Mouse (Mus musculus) forebrain, embryonic 10.5 days (tissue): ENCODE measurements at regions not wholly inside any gene's neighbourhood (a gene's known extent, or its start where the extent isn't known, plus 50 kb on each side); places are given as distances from the start of the nearest gene placed in this dataset.

Experiments used
- DNase-seq: peaks from one replicate; pipeline ENCODE4 v3.0.0-alpha.2; 2017; ENCODE audit warnings: low spot score; ENCODE audit errors: extremely low spot score
- H3K27ac ChIP-seq: fragments of 300-500 bp; sonication (generic); 2 replicates; pipeline ENCODE4 v1.5.1; 2016; ENCODE audit warnings: mild to moderate bottlenecking
- H3K27me3 ChIP-seq: fragments of 300-500 bp; sonication (generic); 2 replicates; pipeline ENCODE4 v1.6.1; 2016; ENCODE audit warnings: mild to moderate bottlenecking; ENCODE audit not compliant: poor library complexity, severe bottlenecking
- H3K36me3 ChIP-seq: fragments of 300-500 bp; sonication (generic); replicated peaks from 2 replicates; pipeline ENCODE4 v1.6.1; 2016; ENCODE audit warnings: mild to moderate bottlenecking, moderate library complexity
- H3K4me1 ChIP-seq: fragments of 300-500 bp; sonication (generic); 2 replicates; pipeline ENCODE4 v1.6.1; 2016
- H3K4me3 ChIP-seq: fragments of 300-500 bp; sonication (generic); 2 replicates; pipeline ENCODE4 v1.5.1; 2016; ENCODE audit warnings: mild to moderate bottlenecking, moderate library complexity
- H3K9me3 ChIP-seq: fragments of 300-500 bp; sonication (generic); 2 replicates; pipeline ENCODE4 v1.6.1; 2016; ENCODE audit warnings: mild to moderate bottlenecking, moderate library complexity
- WGBS: fragments of 180-500 bp; shearing (Covaris S2); methylation state at CpG from one replicate; pipeline ENCODE4 v1.1.7; 2016; 5-methylcytosine and 5-hydroxymethylcytosine counted together

GRCm38 (mm10) chr13:101980171-101980835 lies 212.3 kb upstream of the Pik3r1 start:
- Histone ChIP-seq H3K36me3 (no peaks in the 10 kb centered on the region), H3K4me1 (no peaks in the 10 kb centered on the region), H3K9me3 (peaks cover 6% of the 10 kb centered on the region; the same call in 1 of the 2 replicates), H3K27me3 (no peaks in the 10 kb centered on the region), H3K4me3 (no peak overlapping the region), H3K27ac (no peak overlapping the region)
- DNase-seq: no peak
- WGBS: 87% methylated on average over 4 of the region's 4 CpGs

GRCm38 (mm10) chr13:101988637-101989413 lies 220.8 kb upstream of the Pik3r1 start:
- Histone ChIP-seq H3K4me3 (no peak overlapping the region), H3K9me3 (no peaks in the 10 kb centered on the region), H3K36me3 (no peaks in the 10 kb centered on the region), H3K27ac (no peak overlapping the region), H3K4me1 (no peaks in the 10 kb centered on the region), H3K27me3 (no peaks in the 10 kb centered on the region)
- 86% methylated on average over 9 of the region's 9 CpGs for WGBS
- DNase-seq: no peak

GRCm38 (mm10) chr13:101991729-101992128 lies 223.7 kb upstream of the Pik3r1 start:
- no peaks in the 10 kb centered on the region for H3K4me1 ChIP-seq
- no peak overlapping the region for H3K27ac ChIP-seq

GRCm38 (mm10) chr13:101994779-101995178 lies 226.8 kb upstream of the Pik3r1 start:
- Histone ChIP-seq H3K9me3 (no peaks in the 10 kb centered on the region), H3K4me1 (no peaks in the 10 kb centered on the region), H3K27ac (no peak overlapping the region), H3K36me3 (no peaks in the 10 kb centered on the region), H3K27me3 (no peaks in the 10 kb centered on the region), H3K4me3 (no peak overlapping the region)
- WGBS: 81% methylated on average over 3 of the region's 3 CpGs
- no peak for DNase-seq

More at GRCm38 (mm10) chr13:101991729-101992128, 223.7 kb upstream of the Pik3r1 start:
- 89% methylated on average over 1 of the region's 1 CpGs for WGBS
- Histone ChIP-seq H3K4me3 (no peak overlapping the region), H3K36me3 (no peaks in the 10 kb centered on the region), H3K27me3 (no peaks in the 10 kb centered on the region), H3K9me3 (no peaks in the 10 kb centered on the region)
- no peak for DNase-seq

GRCm38 (mm10) chr13:101995529-101995928 lies 227.5 kb upstream of the Pik3r1 start:
- no peaks in the 10 kb centered on the region for H3K4me1 ChIP-seq
- no peak overlapping the region for H3K27ac ChIP-seq
- no peaks in the 10 kb centered on the region for H3K27me3 ChIP-seq
- 93% methylated on average over 2 of the region's 2 CpGs for WGBS
- no peak for DNase-seq
- H3K4me3 ChIP-seq: no peak overlapping the region
- H3K9me3 ChIP-seq: no peaks in the 10 kb centered on the region
- no peaks in the 10 kb centered on the region for H3K36me3 ChIP-seq

- H3K27ac ChIP-seq: no peak overlapping the region
- 83% methylated on average over 5 of the region's 5 CpGs for WGBS
- no peak overlapping the region for H3K4me3 ChIP-seq
- H3K27me3 ChIP-seq: no peaks in the 10 kb centered on the region
- H3K36me3 ChIP-seq: no peaks in the 10 kb centered on the region
- DNase-seq: no peak
- no peaks in the 10 kb centered on the region for H3K4me1 ChIP-seq
- H3K9me3 ChIP-seq: no peaks in the 10 kb centered on the region
Observed at GRCm38 (mm10) chr13:101996144-101996543, 228.1 kb upstream of the Pik3r1 start.

GRCm38 (mm10) chr13:101997415-101997814 lies 229.4 kb upstream of the Pik3r1 start:
- 94% methylated on average over 2 of the region's 2 CpGs for WGBS
- Histone ChIP-seq H3K4me3 (no peak overlapping the region), H3K27ac (no peak overlapping the region), H3K36me3 (no peaks in the 10 kb centered on the region), H3K4me1 (no peaks in the 10 kb centered on the region), H3K27me3 (no peaks in the 10 kb centered on the region), H3K9me3 (no peaks in the 10 kb centered on the region)
- no peak for DNase-seq

- no peak for DNase-seq
- H3K27me3 ChIP-seq: no peaks in the 10 kb centered on the region
- no peak overlapping the region for H3K27ac ChIP-seq
- no peaks in the 10 kb centered on the region for H3K36me3 ChIP-seq
- no peaks in the 10 kb centered on the region for H3K9me3 ChIP-seq
- 91% methylated on average over 5 of the region's 5 CpGs for WGBS
- no peak overlapping the region for H3K4me3 ChIP-seq
- no peaks in the 10 kb centered on the region for H3K4me1 ChIP-seq
Observed at GRCm38 (mm10) chr13:102006565-102006964, 238.5 kb upstream of the Pik3r1 start.

GRCm38 (mm10) chr13:102011965-102012364 lies 243.9 kb upstream of the Pik3r1 start:
- no peak for DNase-seq
- H3K4me3 ChIP-seq: no peak overlapping the region
- 81% methylated on average over 2 of the region's 2 CpGs for WGBS
- no peaks in the 10 kb centered on the region for H3K27me3 ChIP-seq
- no peaks in the 10 kb centered on the region for H3K9me3 ChIP-seq
- H3K4me1 ChIP-seq: no peaks in the 10 kb centered on the region
- H3K27ac ChIP-seq: no peak overlapping the region
- H3K36me3 ChIP-seq: no peaks in the 10 kb centered on the region

- no peak overlapping the region for H3K4me3 ChIP-seq
- 89% methylated on average over 2 of the region's 2 CpGs for WGBS
- DNase-seq: no peak
- no peak overlapping the region for H3K27ac ChIP-seq
- H3K4me1 ChIP-seq: no peaks in the 10 kb centered on the region
- no peaks in the 10 kb centered on the region for H3K9me3 ChIP-seq
- H3K27me3 ChIP-seq: no peaks in the 10 kb centered on the region
- no peaks in the 10 kb centered on the region for H3K36me3 ChIP-seq
Observed at GRCm38 (mm10) chr13:102014514-102014913, 246.5 kb upstream of the Pik3r1 start.

GRCm38 (mm10) chr13:102014958-102015357 lies 246.9 kb upstream of the Pik3r1 start:
- no peaks in the 10 kb centered on the region for H3K4me1 ChIP-seq
- H3K27ac ChIP-seq: no peak overlapping the region
- H3K9me3 ChIP-seq: no peaks in the 10 kb centered on the region
- 84% methylated on average over 3 of the region's 3 CpGs for WGBS
- H3K4me3 ChIP-seq: no peak overlapping the region
- no peaks in the 10 kb centered on the region for H3K27me3 ChIP-seq
- DNase-seq: no peak
- H3K36me3 ChIP-seq: no peaks in the 10 kb centered on the region

GRCm38 (mm10) chr13:102016518-102016917 lies 248.5 kb upstream of the Pik3r1 start:
- Histone ChIP-seq H3K4me1 (no peaks in the 10 kb centered on the region), H3K27me3 (no peaks in the 10 kb centered on the region), H3K36me3 (no peaks in the 10 kb centered on the region), H3K9me3 (no peaks in the 10 kb centered on the region), H3K27ac (no peak overlapping the region), H3K4me3 (no peak overlapping the region)
- WGBS: 91% methylated on average over 5 of the region's 5 CpGs
- DNase-seq: no peak

GRCm38 (mm10) chr13:102022273-102022672 lies 254.3 kb upstream of the Pik3r1 start:
- 93% methylated on average over 1 of the region's 1 CpGs for WGBS

More at GRCm38 (mm10) chr13:102022273-102022672, 254.3 kb upstream of the Pik3r1 start:
- no peak overlapping the region for H3K27ac ChIP-seq
- no peaks in the 10 kb centered on the region for H3K4me1 ChIP-seq
- H3K27me3 ChIP-seq: no peaks in the 10 kb centered on the region
- H3K4me3 ChIP-seq: no peak overlapping the region
- no peaks in the 10 kb centered on the region for H3K36me3 ChIP-seq
- DNase-seq: no peak
- no peaks in the 10 kb centered on the region for H3K9me3 ChIP-seq
